Mouse (Mus musculus): ENCODE results near the gene Epb41l4b. TPM values are rescaled to one million over a fixed set of nuclear protein-coding genes. Genes with fewer than 3 reads are reported as not detected.

Epb41l4b gene
- 10 to 100 TPM; 33.0 to 38.8 TPM for total RNA-seq (2021)

GRCm38 (mm10) chr4:57143026-57143937 lies at the start of gene Epb41l4b:
Gene Epb41l4b (minus strand): TSS chr4:57143437.
- DNase-seq (ENCODE audit: low spot score in 2 of 2): peak; percentile 77 to 85
- intact Hi-C loops (cut with DNase I): loop anchor here (2.0 to 5.0 kb wide), 2 partner anchors 78 to 126 kb away; no protein-coding TSS in a partner anchor

DNA sequence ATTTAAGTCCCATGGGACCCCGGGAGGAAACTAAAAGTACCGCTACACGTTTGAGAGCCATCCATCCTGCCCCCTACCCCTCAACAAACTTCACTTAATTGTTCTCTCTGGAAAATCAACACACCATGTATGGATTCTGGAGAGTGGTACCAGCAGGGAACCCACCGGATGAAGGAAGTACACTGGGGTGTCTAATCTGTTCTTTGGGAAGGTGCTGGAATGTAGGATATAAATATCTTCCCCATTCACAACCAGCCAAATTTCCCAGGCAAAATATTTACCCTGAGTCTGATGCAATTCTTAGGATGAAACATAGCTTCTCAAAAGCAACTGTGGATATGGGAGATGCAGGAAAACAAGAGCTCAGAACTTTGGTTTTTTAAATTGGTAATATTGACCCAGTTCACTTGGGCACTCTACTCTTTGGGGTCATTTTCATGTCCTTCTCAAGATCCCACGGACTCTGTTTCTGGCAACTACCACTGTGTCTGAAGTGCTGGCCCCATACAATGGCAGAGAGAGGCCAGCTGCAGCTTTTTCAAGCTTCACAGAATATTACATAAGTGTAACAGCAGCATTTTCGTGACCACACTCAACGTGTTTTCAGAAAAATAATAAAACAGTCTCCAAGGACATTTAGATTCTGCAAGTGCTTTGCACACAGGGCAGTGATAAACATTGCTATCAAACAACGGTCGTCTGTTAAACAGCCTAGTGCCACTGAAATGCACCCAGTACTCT lies 48.5 kb upstream of the Epb41l4b start:
- intact Hi-C loops (cut with DNase I): no loop called here
- no peak for DNase-seq (ENCODE audit: low spot score in 2 of 2)

DNA sequence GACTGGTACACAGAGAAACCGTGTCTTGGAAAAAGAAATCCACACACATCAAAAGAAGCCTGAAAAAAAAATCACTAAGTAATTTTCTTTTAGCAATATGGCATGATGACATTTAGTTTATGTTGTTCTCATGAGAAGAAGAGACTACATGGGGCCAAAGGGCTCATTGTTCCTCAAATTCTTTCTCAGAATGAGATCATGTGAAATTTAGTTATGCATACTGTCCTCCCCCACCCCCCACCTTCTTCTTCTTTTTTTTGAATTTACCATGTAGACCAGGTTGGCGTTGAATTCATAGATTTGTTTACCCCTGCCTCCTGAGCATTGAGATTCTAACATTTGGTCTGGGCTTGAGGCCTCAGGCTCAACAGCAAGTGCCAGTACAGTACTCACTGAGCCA lies 46.6 kb upstream of the Epb41l4b start:
- DNase-seq (ENCODE audit: low spot score in 2 of 2): no peak
- intact Hi-C loops (cut with DNase I): no loop called here

- intact Hi-C loops (cut with DNase I): no loop called here
- DNase-seq (ENCODE audit: low spot score in 2 of 2): no peak
Observed at GRCm38 (mm10) chr4:57186035-57186434, 42.8 kb upstream of the Epb41l4b start.

DNA sequence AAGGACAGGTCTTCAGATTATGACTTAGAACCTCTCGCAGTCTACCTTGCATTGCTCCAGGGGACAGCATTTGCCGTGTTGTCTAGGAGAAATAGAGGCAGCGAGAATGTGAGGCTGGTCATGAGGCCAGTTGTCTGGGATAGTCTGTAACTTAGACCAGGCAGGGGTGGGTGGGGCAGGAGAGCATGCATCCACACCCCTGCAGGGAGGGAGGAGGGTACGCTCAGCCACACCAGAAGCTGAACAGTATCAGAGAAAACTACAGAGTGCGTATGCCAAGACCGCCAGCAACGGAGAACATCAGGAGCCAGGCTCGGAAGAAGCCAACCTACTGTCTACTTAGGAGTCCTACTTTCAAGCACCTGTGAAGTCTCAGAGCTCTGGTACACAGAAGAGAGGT lies 42.2 kb upstream of the Epb41l4b start:
- DNase-seq (ENCODE audit: low spot score in 2 of 2): no peak
- intact Hi-C loops (cut with DNase I): no loop called here

DNA sequence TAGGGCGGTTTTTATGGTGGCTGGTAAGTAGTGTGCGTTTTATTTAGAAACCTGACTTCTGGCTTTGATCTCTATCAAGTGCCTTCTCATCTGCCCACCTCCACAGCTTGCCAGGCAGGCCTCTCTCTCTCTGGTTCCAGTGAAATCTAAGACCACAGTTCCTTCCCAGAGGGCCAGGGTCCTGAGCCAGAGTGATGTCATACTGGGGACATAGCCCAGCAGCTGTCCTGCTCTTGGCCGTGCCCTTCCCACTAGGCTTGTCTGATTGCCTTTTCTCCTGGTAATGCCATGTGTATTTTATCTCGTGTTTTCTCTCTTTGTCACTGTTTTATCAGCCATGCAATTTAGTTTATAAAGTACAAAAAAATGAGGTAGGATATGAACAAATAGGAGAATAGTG lies 40.3 kb upstream of the Epb41l4b start:
- intact Hi-C loops (cut with DNase I): no loop called here

GRCm38 (mm10) chr4:57181538-57181937 lies 38.3 kb upstream of the Epb41l4b start:
- intact Hi-C loops (cut with DNase I): no loop called here
- DNase-seq (ENCODE audit: low spot score in 2 of 2): no peak

More for the DNA sequence above, 40.3 kb upstream of the Epb41l4b start:
- no peak for DNase-seq (ENCODE audit: low spot score in 2 of 2)

GRCm38 (mm10) chr4:57178881-57179280 lies 35.6 kb upstream of the Epb41l4b start:
- intact Hi-C loops (cut with DNase I): no loop called here
- DNase-seq (ENCODE audit: low spot score in 2 of 2): no peak

DNA sequence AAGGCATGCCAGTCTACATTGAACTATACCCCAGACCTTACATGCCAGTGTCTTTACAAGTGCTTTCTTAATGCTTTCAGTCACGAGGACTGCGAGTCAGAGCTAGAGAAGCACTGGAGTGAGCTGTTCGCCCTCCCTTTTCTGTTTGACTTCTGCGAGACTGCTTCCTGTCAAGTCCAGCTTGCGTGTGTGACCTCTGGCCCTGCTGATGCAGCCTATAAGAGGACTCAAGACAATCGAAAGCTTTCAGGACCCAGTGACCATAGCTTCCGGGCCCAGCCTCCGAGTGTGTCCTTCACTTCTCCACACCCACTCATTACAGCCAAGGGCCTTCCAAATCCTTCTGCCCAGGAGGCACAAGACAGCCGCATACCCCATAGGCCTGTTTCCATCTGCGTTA lies 32.1 kb upstream of the Epb41l4b start:
- no peak for DNase-seq (ENCODE audit: low spot score in 2 of 2)
- intact Hi-C loops (cut with DNase I): no loop called here

DNA sequence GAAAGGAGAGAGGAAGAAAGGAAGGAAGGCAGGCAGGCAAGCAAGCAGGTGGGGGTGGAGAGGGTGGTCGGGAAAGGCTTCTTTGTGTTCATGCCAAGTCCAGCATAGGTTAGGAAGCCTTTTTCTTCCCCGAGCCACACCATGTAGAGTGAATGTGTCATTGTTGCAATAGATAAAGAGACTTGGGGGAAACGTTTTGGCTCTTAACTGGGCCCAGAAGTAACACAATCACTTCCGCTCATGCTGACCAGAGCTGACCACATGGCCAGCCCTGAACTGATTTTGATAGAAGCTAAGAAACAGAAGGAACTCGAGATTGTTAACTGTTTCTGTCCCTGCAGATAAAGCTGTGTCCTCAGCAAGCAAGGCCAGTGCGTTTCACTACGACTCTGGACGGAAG lies 29.6 kb upstream of the Epb41l4b start:
- DNase-seq (ENCODE audit: low spot score in 2 of 2): no peak
- intact Hi-C loops (cut with DNase I): no loop called here

- no peak for DNase-seq (ENCODE audit: low spot score in 2 of 2)
- intact Hi-C loops (cut with DNase I): no loop called here
Observed at GRCm38 (mm10) chr4:57171817-57172216, 28.6 kb upstream of the Epb41l4b start.

DNA sequence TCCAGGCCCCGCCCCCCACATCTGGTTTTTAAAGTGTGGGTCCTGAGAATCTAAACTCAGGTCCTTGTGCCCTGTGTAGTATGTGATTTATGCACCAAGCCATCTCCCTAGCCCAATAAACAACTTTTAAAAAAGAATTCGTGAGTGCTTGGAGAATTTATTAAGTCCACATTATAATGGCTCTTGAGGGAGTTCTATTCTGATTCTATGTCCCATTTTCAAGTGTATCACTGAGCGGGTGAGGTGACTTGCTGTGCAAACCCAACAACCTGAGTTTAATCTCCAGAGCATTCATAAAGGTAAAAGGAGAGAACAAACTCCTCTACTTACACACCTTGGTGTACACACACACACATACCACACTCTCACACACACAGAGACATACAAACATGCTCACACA lies 25.4 kb upstream of the Epb41l4b start:
- intact Hi-C loops (cut with DNase I): no loop called here

DNA sequence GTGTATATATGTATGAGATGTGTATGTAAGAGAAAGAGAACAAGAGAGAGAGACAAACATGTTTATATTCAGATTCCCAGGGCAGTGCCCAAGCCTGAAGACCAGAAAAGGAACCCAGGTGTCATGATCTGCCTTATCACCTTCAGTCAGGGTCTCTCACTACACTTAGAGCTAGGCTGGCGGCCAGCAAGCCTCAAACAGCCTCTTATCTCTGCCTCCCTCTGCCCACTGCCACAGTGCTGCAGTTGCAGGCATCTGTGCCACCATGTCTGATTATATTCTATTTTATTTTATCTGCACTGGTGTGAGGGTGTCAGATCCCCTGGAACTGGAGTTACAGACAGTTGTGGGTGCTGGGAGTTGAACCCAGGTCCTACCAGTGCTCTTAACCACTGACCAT lies 25.0 kb upstream of the Epb41l4b start:
- intact Hi-C loops (cut with DNase I): no loop called here
- no peak for DNase-seq (ENCODE audit: low spot score in 2 of 2)

More for the DNA sequence above, 25.4 kb upstream of the Epb41l4b start:
- no peak for DNase-seq (ENCODE audit: low spot score in 2 of 2)

GRCm38 (mm10) chr4:57166922-57167870 lies 24.0 kb upstream of the Epb41l4b start:
- intact Hi-C loops (cut with DNase I): no loop called here
- DNase-seq (ENCODE audit: low spot score in 2 of 2): no peak

DNA sequence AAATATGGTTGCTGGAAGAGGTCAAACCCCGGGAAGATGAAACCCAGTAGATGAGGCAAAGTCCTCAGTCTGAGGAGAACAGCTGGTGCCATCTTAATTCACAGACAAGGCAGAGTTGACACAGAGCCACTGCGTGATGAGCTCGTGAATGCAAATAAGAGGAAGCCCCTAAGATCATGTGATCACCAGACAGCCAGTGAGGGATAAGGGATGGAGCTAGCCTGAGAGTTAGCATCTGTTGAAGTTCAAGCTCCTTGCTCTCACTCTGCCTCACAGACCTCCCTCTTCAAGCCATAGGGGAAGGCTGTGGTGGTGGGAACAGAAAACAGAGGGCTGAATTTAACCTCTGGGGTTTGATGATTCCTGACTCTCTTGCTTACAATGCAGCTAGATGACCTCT lies 22.4 kb upstream of the Epb41l4b start:
- DNase-seq (ENCODE audit: low spot score in 2 of 2): no peak
- intact Hi-C loops (cut with DNase I): no loop called here

- intact Hi-C loops (cut with DNase I): no loop called here
- no peak for DNase-seq (ENCODE audit: low spot score in 2 of 2)
Observed at GRCm38 (mm10) chr4:57164578-57165210, 21.5 kb upstream of the Epb41l4b start.

DNA sequence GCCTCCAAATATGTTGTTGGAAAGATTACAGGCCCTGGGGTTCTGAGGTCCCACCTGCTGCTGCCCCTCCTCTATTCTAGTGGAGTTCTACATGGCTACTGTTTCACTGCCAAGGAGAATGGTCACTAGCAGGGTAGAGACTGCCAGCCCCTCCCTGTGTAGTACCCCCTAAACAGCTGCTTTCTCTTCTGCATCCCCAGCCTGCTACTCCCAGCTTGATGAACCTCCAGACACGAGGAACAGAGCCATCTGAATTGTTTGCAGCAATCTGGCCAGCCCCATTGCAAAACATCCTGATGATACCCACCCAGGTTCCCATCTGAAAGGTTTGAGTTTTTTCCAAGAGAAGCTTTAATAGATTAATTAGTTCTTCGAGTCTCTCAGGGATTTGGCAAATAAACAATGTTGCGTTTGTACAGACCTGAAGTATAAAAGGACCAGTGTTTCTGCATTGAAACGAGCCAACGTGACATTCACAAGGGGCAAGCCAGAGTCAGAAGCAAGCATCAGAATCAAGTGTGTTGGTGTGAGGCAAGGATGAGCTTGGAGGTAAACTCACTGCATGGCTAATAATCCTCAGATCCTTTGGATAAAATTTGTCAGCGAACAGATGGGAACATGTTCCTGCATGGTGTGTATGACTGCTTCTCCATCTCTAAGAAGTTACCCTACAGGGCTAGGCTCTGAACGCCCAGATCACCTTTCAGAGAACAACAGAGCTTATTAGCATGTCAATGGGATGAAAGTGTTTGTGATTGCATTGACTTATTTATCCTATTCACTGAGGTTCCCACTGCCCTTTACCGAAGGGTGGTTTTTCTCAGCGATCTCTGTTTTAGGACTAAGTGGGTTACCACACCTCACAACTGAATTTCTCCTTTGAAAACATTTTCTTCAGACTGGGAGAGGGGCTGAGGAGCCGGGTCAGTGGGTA lies 19.8 kb upstream of the Epb41l4b start:
- intact Hi-C loops (cut with DNase I): no loop called here
- DNase-seq (ENCODE audit: low spot score in 2 of 2): no peak

- no peak for DNase-seq (ENCODE audit: low spot score in 2 of 2)
- intact Hi-C loops (cut with DNase I): no loop called here
Observed at GRCm38 (mm10) chr4:57160571-57160970, 17.3 kb upstream of the Epb41l4b start.

Data from left cerebral cortex, postnatal 36 days (tissue).